Mouse (Mus musculus) spleen, adult 2 months (tissue): ENCODE measurements at regions not wholly inside any gene's neighbourhood (a gene's known extent, or its start where the extent isn't known, plus 50 kb on each side); places are given as distances from the start of the nearest gene placed in this dataset.

Experiments
- DNase-seq, 2 experiments: peaks; one replicate each; pipeline versions ENCODE4 v3.0.0 to v3.0.0-alpha.2; 2012 to 2021; ENCODE audit warnings: low spot score in 2 of 2, low read depth in 1 of 2
- H3K27ac ChIP-seq: fragments of 200-500 bp; 2 replicates; pipeline ENCODE4 v1.5.1; 2012; ENCODE audit warnings: low read length, inconsistent platforms; ENCODE audit not compliant: insufficient read depth
- H3K27me3 ChIP-seq: fragments of 200-500 bp; 2 replicates; pipeline ENCODE4 v1.6.1; 2012; ENCODE audit warnings: mild to moderate bottlenecking, moderate library complexity, low read length, inconsistent platforms; ENCODE audit not compliant: control insufficient read depth, insufficient read depth
- H3K36me3 ChIP-seq: fragments of 200-500 bp; 2 replicates; pipeline ENCODE4 v1.6.1; 2012; ENCODE audit warnings: mild to moderate bottlenecking, low read length, inconsistent platforms; ENCODE audit not compliant: control insufficient read depth, insufficient read depth
- H3K4me1 ChIP-seq: fragments of 200-500 bp; 2 replicates; pipeline ENCODE4 v1.6.1; 2011; ENCODE audit warnings: inconsistent platforms; ENCODE audit not compliant: control insufficient read depth, insufficient read depth, insufficient read length
- H3K4me3 ChIP-seq: fragments of 200-500 bp; 2 replicates; pipeline ENCODE4 v1.5.1; 2011; ENCODE audit warnings: mild to moderate bottlenecking, inconsistent platforms; ENCODE audit not compliant: insufficient read depth, insufficient read length; ENCODE audit errors: extremely low read depth
- CTCF ChIP-seq: fragments of 200-500 bp; IDR thresholded peaks from 2 replicates; pipeline ENCODE4 v1.5.1; 2011; ENCODE audit warnings: mild to moderate bottlenecking, inconsistent platforms; ENCODE audit not compliant: insufficient read depth, insufficient read length, insufficient replicate concordance; ENCODE audit errors: extremely low read depth
- POLR2A ChIP-seq: fragments of 200-500 bp; IDR thresholded peaks from 2 replicates; pipeline ENCODE4 v1.6.1; 2011; ENCODE audit warnings: low read depth, low read length, inconsistent platforms
- WGBS: fragments of 180-500 bp; shearing (Covaris S2); methylation state at CpG from one replicate; pipeline ENCODE4 v1.1.7; 2018; 5-methylcytosine and 5-hydroxymethylcytosine counted together

- DNase-seq = peak; percentile 71 to 75
- WGBS = under 1% methylated on average over 16 of the region's 16 CpGs
- Histone ChIP-seq H3K27me3 (no peaks in the 10 kb centered on the region), H3K27ac (peak overlapping the region; percentile 98), H3K4me3 (peak overlapping the region; percentile 89), H3K36me3 (no peaks in the 10 kb centered on the region), H3K4me1 (peaks cover 30% of the 10 kb centered on the region; the same call in 1 of the 2 replicates)
- no peak for TF ChIP-seq CTCF
- no peak for TF ChIP-seq POLR2A
Observed at GRCm38 (mm10) chr15:67039421-67039907, 538.8 kb upstream of the Lrrc6 start.

- no peak for TF ChIP-seq POLR2A
- no peak for TF ChIP-seq CTCF
- no peaks in the 10 kb centered on the region for H3K27me3 ChIP-seq
- no peak overlapping the region for H3K4me3 ChIP-seq
- H3K27ac ChIP-seq = no peak overlapping the region
- no peaks in the 10 kb centered on the region for H3K36me3 ChIP-seq
- no peak for DNase-seq
- H3K4me1 ChIP-seq = peaks cover 30% of the 10 kb centered on the region; the same call in 1 of the 2 replicates
- WGBS = 29% methylated on average over 4 of the region's 4 CpGs
Observed at GRCm38 (mm10) chr15:67037647-67038046, 536.9 kb upstream of the Lrrc6 start.

- Histone ChIP-seq H3K36me3 (no peaks in the 10 kb centered on the region), H3K27ac (no peak overlapping the region), H3K27me3 (no peaks in the 10 kb centered on the region), H3K4me1 (peaks cover 28% of the 10 kb centered on the region; the same call in 1 of the 2 replicates), H3K4me3 (no peak overlapping the region)
- TF ChIP-seq CTCF (no peak), POLR2A (no peak)
- WGBS = 72% methylated on average over 2 of the region's 2 CpGs
- DNase-seq = no peak
Observed at GRCm38 (mm10) chr15:67036341-67036740, 535.6 kb upstream of the Lrrc6 start.

GRCm38 (mm10) chr15:67033936-67034335 lies 533.2 kb upstream of the Lrrc6 start:
- H3K27ac ChIP-seq = no peak overlapping the region
- H3K4me3 ChIP-seq = no peak overlapping the region
- no peaks in the 10 kb centered on the region for H3K27me3 ChIP-seq
- peaks cover 15% of the 10 kb centered on the region for H3K4me1 ChIP-seq
- H3K36me3 ChIP-seq = no peaks in the 10 kb centered on the region
- 85% methylated on average over 2 of the region's 2 CpGs for whole genome bisulfite sequencing
- TF ChIP-seq CTCF (no peak), POLR2A (no peak)
- no peak for DNase-seq

- no peak for DNase-seq
- Histone ChIP-seq H3K36me3 (no peaks in the 10 kb centered on the region), H3K4me3 (no peak overlapping the region), H3K27ac (no peak overlapping the region), H3K4me1 (peaks cover 5% of the 10 kb centered on the region), H3K27me3 (no peaks in the 10 kb centered on the region)
- 82% methylated on average over 11 of the region's 11 CpGs for WGBS
- TF ChIP-seq CTCF = no peak
- no peak for TF ChIP-seq POLR2A
Observed at GRCm38 (mm10) chr15:67031866-67032526, 531.3 kb upstream of the Lrrc6 start.

- Histone ChIP-seq H3K36me3 (no peaks in the 10 kb centered on the region), H3K4me1 (peaks cover 5% of the 10 kb centered on the region), H3K27ac (no peak overlapping the region), H3K4me3 (no peak overlapping the region), H3K27me3 (no peaks in the 10 kb centered on the region)
- no peak for TF ChIP-seq POLR2A
- 13% methylated on average over 1 of the region's 1 CpGs for WGBS
- DNase-seq = no peak
Observed at GRCm38 (mm10) chr15:67030975-67031374, 530.3 kb upstream of the Lrrc6 start.

- 84% methylated on average over 1 of the region's 1 CpGs for WGBS
- Histone ChIP-seq H3K4me1 (peaks cover 5% of the 10 kb centered on the region), H3K36me3 (no peaks in the 10 kb centered on the region), H3K4me3 (no peak overlapping the region), H3K27me3 (no peaks in the 10 kb centered on the region), H3K27ac (no peak overlapping the region)
- DNase-seq = no peak
- TF ChIP-seq POLR2A = no peak
- no peak for TF ChIP-seq CTCF
Observed at GRCm38 (mm10) chr15:67028161-67028560, 527.5 kb upstream of the Lrrc6 start.
